Mouse (Mus musculus) stomach, postnatal 0 days (tissue): Measurements from ENCODE around the gene Fam234b.

Experiments
- CTCF ChIP-seq: IDR thresholded peaks from 2 replicates; pipeline ENCODE4 v1.5.1; 2016; ENCODE audit warnings: antibody characterized with exemption, low read depth, mild to moderate bottlenecking, moderate library complexity
- EP300 ChIP-seq: optimal IDR thresholded peaks from 2 replicates; pipeline ENCODE3; 2016; ENCODE audit warnings: antibody characterized with exemption

DNA sequence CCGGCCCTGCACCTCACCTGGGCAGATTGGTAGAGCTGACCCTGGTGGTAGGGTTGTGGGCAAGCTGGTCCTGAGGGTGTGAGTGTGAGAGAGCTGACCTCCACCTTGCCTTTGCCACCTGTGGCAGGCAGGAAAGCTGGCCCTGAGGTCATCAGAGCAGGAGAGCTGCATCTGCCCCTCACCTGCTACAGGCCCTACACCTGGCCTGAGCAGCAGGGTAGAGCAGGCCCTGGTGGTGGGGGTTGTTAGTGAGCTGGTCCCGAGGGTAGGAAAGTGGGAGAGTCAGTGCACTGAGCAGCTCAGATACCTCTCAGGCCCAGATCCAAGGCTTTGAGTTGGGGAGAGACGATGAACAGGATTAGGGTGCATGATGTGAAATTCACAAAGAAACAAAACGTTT lies 48.1 kb upstream of the Fam234b start:
- no peak for TF ChIP-seq EP300
- no peak for TF ChIP-seq CTCF
